Mouse (Mus musculus): ENCODE results near the gene Apopt1.

The Apopt1 gene

DNA sequence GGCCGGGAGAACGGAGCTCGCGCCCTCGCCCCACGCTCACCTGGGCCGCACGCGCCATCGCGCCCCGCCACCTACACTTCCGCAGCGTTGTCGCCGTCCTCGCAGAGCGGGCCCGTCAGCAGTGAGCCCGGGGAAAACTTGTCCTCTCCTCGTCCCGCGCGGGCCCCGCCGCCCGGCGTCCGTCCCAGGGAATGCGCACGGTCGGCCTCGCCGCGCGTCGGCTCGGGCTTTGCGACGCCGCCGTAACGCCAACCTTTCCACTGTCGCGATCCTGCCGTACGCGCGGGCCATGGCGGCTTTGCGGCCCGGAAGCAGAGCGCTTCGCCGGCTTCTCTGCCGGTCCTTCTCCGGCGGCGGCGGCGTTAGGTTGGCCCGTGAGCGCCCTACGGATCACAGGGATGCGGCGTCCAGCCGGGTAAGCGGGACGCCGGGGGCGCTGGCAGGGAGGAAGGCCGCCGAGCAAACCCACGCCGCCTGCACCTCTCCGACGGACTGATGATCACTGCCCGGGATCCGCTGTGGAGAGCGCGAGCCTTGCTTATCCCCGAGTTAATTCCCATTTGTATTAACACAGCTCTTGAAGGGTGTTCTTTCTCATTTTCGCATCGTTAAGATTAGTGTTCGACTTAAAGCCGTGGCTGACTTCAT is at the start of gene Apopt1, which contains the start of gene Bag5:
Gene Apopt1, plus strand, starts transcription at position 258 of the 648 bp plus-strand sequence.
Gene Bag5, minus strand, starts transcription at position 254 of the 648 bp plus-strand sequence.
- DNase-seq (ENCODE audit: low spot score): peak; percentile 90

- peak; percentile 50 for DNase-seq (ENCODE audit: low spot score)
Measured at GRCm38 (mm10) chr12:111664144-111664634, 48.9 kb upstream of the Apopt1 start.

DNA sequence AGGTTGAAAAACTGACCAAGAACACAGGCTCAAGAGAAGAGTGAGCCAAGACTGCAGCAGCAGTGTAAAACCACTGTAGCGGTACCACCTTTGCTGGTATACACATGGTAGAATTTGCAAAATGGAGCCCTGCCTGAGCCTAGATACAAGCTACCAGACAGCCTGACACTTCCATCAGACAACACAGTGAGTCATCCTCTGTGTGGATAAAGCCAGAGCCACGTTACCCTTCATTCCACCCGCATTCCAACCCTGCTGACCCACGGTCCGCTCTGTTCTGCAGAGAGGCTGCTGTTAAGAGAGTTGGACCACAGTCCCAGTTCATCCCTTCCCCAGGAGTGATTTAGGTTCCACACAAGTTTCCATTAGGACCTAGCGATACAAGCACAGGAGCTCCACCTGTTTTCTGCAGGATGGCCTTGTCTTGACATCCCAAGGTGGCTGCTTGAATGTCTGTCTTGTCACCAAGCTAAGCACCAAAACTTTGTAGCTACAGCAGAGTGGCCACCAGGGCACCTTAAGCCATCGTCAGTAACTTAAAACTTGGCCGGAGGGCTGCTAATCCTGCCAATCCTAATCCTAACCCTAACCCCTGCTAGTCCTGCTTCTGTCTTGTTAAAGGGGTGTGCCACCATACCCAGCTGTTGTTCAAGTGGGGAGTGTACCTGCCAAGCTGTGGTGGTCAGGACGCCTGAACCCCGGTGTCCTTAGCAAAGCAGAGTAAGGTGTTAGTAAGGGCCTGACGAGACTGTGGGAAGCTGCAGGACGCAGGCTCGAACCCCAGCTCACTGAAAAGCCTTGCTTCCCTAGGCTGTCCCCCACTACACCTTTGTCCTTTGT is 47.8 kb upstream of the Apopt1 start:
- peak; percentile 42 for DNase-seq (ENCODE audit: low spot score)

DNA sequence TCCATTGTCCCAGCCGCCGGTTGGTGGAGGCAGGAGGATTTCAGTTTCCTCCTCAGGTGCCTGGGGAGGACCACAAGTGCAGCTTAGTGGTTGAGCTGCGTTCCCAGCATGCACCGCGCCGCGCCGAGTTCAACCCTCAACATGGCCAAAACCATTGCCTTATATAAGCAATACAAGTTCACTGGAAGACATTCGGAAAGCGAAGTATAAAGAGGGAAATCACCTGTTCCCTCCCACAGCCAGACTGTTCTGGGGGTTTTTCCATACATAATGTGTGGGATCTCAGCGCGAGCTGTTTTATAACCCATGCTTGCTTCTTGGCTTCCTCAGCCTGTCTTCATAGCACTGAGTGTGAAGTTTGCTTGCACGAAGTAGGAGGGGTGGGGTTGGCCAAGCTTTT is 46.7 kb upstream of the Apopt1 start:
- DNase-seq (ENCODE audit: low spot score): no peak

- DNase-seq (ENCODE audit: low spot score): no peak
Measured at GRCm38 (mm10) chr12:111667421-111667820, 45.6 kb upstream of the Apopt1 start.

DNA sequence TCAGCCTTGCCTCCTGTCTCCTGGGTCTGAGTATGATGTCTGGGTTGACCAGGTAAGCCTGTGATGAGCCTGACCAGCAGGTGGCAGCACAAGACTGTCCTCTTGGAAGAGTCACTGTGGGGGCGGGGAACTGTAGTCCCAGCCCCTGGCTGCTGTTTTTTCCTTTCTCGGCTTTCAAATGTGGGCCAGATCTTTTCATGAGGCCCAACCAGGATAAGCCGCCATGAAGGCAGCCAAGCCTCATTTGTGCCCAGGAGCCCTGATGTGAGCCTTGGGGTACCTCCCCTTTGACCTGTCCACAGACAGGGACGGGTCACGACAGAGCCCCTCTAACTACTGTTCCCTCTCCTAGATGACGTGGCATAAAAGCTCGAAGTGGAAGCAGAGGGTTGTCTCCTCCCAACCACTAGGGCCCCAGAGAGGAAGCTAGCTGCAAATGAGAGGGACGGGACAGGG is 44.6 kb upstream of the Apopt1 start:
- DNase-seq (ENCODE audit: low spot score): peak; percentile 93

GRCm38 (mm10) chr12:111669000-111669788 is 43.9 kb upstream of the Apopt1 start:
- DNase-seq (ENCODE audit: low spot score): peak; percentile 45

DNA sequence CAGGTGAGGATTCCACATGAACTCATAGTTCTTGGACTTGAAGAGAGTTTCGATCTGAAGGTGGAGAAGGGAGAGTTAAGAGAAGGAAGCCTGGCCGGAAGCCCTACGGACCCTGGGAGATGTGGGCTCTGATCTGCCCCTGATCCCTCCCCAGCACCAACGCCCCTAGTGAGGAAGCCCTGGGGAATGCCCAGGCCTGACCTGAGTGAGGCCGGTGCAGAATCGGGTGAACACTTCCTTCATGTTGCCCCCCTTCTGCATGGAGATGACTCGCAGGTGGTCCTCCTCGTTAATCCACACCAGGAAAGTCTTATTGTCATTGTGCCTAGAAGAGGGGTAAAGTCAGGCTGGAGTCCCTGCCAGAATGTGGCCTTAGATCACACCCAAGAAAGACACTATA is 43.1 kb upstream of the Apopt1 start:
- no peak for DNase-seq (ENCODE audit: low spot score)

DNA sequence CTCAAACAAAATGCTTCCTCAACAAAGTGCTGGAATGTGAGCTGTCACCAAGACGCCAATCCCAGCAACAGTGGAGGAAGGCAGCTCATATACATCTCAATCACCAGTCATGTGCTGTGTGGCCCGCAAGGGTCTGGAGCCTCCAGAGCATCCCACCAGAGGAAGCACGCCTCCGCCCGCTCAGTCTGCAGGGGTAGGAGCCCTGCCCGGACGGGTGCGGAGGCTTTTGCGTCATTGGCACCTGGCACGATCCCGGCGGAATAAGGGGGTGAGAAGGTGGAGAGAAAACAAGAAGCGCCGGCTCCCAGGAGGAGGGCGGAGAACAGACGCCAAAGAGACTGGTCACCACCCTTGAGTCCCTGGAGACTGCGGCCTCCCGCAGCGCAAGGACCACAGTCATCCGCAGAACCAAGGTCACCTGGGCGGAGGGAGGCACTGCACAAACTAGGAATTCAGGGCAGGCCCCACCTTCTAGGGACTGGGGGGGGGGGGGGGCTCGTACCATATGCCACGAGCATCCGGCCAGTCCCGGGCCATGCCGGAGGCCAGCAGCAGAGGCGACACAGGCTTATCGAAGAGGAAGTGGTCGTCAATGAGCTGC is 42.6 kb upstream of the Apopt1 start:
- DNase-seq (ENCODE audit: low spot score): no peak

DNA sequence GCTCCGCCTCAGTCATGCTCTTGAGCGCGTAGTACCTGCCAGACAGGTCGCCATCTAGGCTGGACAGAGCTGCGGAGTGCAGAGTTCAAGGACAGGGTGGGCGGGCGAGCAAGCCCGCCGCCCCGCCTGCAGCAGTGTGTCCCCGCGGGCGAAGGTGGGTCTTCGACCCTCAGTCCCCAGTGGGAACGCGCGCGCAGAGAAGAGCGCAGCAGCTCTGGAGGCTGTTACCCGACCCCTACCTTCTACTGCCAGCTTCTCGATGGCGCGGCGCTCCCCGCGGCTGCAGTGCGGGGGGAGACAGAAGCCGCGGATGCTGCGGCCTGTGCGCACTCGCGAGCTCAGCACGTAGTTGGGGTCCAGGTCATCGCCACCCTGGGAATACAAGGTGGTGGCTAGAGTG is 42.1 kb upstream of the Apopt1 start:
- DNase-seq (ENCODE audit: low spot score): no peak

DNA sequence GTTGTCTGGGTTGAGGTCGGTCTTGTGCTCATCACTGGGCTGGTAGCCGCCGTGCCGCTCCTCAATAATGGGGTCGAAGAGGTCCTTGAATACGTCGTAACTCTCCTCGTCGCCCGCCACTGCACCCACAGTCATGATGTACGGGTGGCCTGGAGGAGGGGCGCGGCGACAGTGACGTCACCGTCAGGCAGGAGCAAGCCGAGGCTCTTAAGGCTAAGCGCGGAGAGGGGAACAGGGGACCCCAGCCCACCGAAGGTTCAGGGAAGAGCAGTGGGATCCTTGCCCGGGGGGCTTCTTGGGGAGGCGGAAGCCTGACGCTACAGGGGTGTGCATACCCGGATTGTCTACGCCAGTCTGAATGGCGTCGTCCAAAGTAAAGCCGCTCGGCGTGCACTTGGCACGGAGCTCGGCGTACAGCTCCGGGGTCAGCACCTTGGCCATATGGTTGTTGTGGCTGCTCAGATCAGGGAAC is 41.6 kb upstream of the Apopt1 start:
- DNase-seq (ENCODE audit: low spot score): peak; percentile 37

- peak; percentile 59 for DNase-seq (ENCODE audit: low spot score)
Measured at GRCm38 (mm10) chr12:111672176-111672575, 40.9 kb upstream of the Apopt1 start, which contains the start of gene Ckb. Gene Ckb (minus strand): TSS chr12:111672338.

DNA sequence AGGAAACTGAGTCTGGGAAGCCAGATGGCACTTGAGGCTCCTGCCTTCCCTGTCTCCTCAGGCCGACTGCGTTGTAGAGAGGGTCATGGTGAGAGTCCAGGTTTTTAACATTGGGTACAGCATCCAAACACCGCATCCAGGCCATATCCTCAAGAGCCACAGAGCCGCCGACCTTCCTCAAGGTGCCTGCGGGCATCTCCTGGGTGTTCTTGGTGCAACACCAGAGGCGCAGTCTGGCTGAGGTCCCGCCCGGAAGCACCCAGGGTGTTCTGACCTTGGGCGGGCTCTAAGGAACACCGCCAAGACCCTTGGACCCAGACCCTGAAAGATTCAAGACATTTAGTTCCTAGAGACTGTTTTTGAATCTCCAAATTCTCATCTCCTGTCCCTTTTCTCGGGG is 40.5 kb upstream of the Apopt1 start:
- DNase-seq (ENCODE audit: low spot score): no peak

GRCm38 (mm10) chr12:111674850-111675486 is 38.1 kb upstream of the Apopt1 start:
- DNase-seq (ENCODE audit: low spot score): no peak

DNA sequence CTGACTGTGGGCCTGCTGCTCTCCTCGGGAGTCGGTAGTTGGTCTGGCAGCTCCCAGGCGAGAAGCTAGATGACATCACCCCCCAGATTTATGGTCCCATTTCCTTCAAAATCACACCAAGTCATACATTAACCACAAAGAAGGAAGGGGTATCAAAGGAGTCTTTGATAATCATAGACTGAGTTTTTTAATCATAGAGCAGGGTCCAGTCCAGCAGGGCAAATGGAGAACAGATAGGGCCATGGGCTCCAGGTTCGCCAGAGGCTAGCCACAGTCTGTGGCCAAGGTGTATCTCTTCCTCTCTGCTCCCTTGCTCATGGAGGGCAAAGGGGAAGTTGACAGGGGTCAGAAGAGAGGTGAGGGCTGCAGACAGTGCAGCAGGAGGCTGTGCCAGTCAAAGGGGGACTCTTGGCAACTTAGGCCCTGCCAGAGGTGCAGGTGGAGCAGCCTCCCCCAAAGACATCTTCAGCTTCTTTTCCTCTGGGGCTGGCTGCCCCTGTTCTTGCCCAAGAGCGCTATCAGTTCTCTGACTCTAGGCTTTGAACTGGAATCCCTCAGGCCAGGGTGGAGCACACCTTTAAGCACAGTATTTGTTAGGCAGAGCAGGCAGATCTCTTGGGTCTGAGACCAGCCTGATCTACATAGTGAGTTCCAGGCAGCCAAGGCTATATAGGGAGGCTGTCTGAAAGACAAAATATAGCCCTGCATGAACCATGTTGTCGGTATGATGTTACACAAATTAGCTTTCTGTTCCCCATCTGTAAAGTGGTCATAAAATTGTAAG is 37.1 kb upstream of the Apopt1 start:
- DNase-seq (ENCODE audit: low spot score): no peak

GRCm38 (mm10) chr12:111677421-111677820 is 35.6 kb upstream of the Apopt1 start:
- no peak for DNase-seq (ENCODE audit: low spot score)

DNA sequence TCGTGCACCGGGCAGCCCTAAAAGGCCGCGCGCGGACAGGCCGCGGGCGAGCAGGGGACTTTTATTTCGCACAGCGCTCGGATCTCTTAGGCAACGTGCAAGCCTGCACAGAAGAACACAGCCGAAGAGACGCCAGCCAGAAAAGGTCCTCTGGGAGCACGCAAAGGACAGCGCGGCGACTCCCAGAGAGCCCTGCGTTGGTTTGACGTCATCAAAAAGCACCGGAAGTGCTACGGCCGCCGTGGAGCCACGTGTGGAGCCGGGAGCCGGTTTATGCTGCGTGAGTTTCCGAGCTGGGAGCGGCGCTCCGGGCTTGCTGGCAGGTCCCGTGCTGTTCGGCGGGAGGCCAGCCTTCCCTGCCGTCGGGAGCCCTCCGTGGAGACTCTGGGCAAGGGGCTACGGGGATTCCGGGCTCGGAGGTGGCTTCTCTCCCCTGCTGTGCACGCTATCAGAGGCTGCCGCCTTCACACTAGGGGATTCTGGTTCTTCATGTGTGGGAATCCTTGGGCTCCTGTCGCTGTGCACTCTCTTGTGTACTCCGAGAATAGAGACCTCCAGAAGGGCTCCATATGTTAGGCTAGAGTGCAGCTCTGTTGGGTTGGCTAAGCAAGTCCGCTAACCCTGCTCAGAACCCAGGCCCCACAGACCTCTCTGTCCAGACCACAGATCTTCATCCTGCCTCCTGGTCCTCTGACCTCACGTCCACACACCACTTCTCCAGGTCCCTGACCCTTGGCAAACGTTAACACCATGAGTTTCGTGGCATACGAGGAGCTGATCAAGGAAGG is 35.0 kb upstream of the Apopt1 start, which contains the start of gene Trmt61a:
Gene Trmt61a, plus strand, starts transcription at position 224 of the 788 bp plus-strand sequence.
- peak; percentile 91 for DNase-seq (ENCODE audit: low spot score)

DNA sequence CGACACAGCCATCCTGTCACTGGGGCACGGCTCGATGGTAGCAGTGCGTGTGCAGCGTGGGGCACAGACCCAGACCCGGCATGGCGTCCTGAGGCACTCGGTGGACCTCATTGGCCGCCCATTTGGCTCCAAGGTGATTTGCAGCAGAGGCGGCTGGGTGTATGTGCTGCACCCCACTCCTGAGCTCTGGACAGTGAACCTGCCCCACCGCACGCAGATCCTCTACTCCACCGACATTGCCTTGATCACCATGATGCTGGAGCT is 34.5 kb upstream of the Apopt1 start:
- DNase-seq (ENCODE audit: low spot score): no peak

GRCm38 (mm10) chr12:111678997-111679396 is 34.1 kb upstream of the Apopt1 start:
- no peak for DNase-seq (ENCODE audit: low spot score)

GRCm38 (mm10) chr12:111680661-111681060 is 32.4 kb upstream of the Apopt1 start:
- no peak for DNase-seq (ENCODE audit: low spot score)

All from lung, postnatal 25 days (tissue).